In genomic region chr9:106685249-106686101, GRCm38 (mm10) we compare ENCODE assay signal across 8 mouse cellular contexts. TPM values are rescaled to one million over a fixed set of nuclear protein-coding genes. Genes with fewer than 3 reads are reported as not detected.
DNase-seq lines count a peak whose midpoint lies in the region; ATAC-seq lines count a peak whose summit lies in the region.

Tex264 (minus strand) TSS chr9:106685927.

- H3K27me3 ChIP-seq in hindbrain, embryonic 16.5 days (replicated peaks; ENCODE audit: control insufficient read depth, insufficient read depth, low read length), result no peaks in the 10 kb centered on the region

- peaks cover 6% of the 10 kb centered on the region; the same call in 1 of the 2 replicates for H3K36me3 ChIP-seq in hindbrain, embryonic 16.5 days (ENCODE audit: control insufficient read depth, insufficient read depth, low read length)

- ATAC-seq in hindbrain, embryonic 16.5 days, result peak; percentile 90
- peak; percentile 65 for ATAC-seq in megakaryocyte progenitor cell, adult 5-6 weeks (replicated peaks; ENCODE audit: poor library complexity)

- under 1% methylated on average over 57 of the region's 86 CpGs for WGBS in hindbrain, embryonic 16.5 days

- H3K9ac ChIP-seq in hindbrain, embryonic 16.5 days (ENCODE audit: low read depth, low read length), result peak within 1 kb of the TSS; percentile 74

- H3K4me3 ChIP-seq in hindbrain, embryonic 16.5 days (ENCODE audit: low read length), result peak within 1 kb of the TSS; percentile 61

- no peaks in the 10 kb centered on the region for H3K9me3 ChIP-seq in hindbrain, embryonic 16.5 days (ENCODE audit: control insufficient read depth, low read length)

- DNase-seq in WW6 (ENCODE audit: low read depth, low spot score), result peak; percentile 54
- DNase-seq in cerebellum, postnatal 36 days, result peak; percentile 78 to 88
- DNase-seq in gastrocnemius, adult 18-20 months (ENCODE audit: low spot score), result peak; percentile 83
- DNase-seq in left cerebral cortex, adult 9 months (ENCODE audit: low spot score in 2 of 2), result peak; percentile 69 to 83
- peak; percentile 86 for DNase-seq in right cerebral cortex, postnatal 14 days
- peak; percentile 81 to 86 for DNase-seq in urinary bladder, postnatal 36 days (ENCODE audit: low spot score in 2 of 2)

- peak within 1 kb of the TSS; percentile 96 for H3K4me2 ChIP-seq in hindbrain, embryonic 16.5 days (ENCODE audit: low read length)

- peak within 1 kb of the TSS; percentile 49 for H3K27ac ChIP-seq in hindbrain, embryonic 16.5 days (ENCODE audit: low read depth, low read length)

- H3K4me1 ChIP-seq in hindbrain, embryonic 16.5 days (ENCODE audit: control insufficient read depth, insufficient read depth, low read depth, low read length), result peaks cover 7% of the 10 kb centered on the region

RNA-seq across cellular contexts. Expression of gene Tex264, which starts in this region (rescaled TPM):
- total RNA-seq in gastrocnemius, adult 18-20 months (2021), result 10 to 100 TPM; 29.8 to 30.6 TPM
- 86.1 and 91.0 TPM in 2 replicates for polyA plus RNA-seq in hindbrain, embryonic 16.5 days (2015; fragmentation: Nextera tagmentation; extraction: Ambion mirVana)
- 12.1 and 14.8 TPM in 2 replicates for total RNA-seq in megakaryocyte progenitor cell, adult 5-6 weeks (2015)
- 19.6 and 21.9 TPM in 2 replicates for total RNA-seq in megakaryocyte progenitor cell, adult 5-6 weeks (2017)

Comparison
In these comparisons a context has a peak if more than half of its experiments do, and no peak if none do; other contexts are left out.
1. Peak in every context shown above with its lines: DNase-seq, ATAC-seq, H3K4me3 ChIP-seq and H3K27ac ChIP-seq.